Mouse (Mus musculus): ENCODE measurements around the gene Urah.

DNA sequence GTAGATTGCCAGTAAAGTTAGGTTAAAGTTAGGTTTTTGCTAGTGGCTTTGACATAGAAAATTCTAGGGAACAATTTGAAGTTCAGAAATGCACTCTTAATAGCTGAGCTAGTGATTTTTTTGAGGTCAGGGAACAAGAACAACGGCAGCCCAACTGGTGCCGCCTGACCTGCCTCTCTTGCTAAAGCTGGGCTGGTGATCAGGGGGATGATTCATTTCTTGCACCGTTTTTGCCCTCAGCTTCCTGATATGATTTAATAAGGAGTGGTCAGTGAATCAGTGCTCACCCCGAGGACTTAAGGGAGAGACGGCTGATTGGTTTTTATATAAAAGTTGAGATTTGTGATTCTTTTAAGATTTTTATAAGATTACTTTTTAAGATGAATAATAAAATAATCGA, 3.4 kb upstream of the Urah start:
- TF ChIP-seq POLR2A (IDR thresholded peaks at IDR 0.05; ENCODE audit: low read depth, low read length) (no peak), MAX (IDR thresholded peaks at IDR 0.05; ENCODE audit: low read length) (no peak), ETS1 (conservative IDR thresholded peaks at IDR 0.05; ENCODE audit: low read depth, low read length) (no peak), CTCF (conservative IDR thresholded peaks at IDR 0.05 in 1 of 2, IDR thresholded peaks at IDR 0.05 in 1 of 2; ENCODE audit: low read depth in 2 of 2, low read length in 2 of 2) (no peak)
